Mouse (Mus musculus) MEL (cell line): Measurements from ENCODE around the gene Rabgap1l. TPM values are rescaled to one million over a fixed set of nuclear protein-coding genes. Genes with fewer than 3 reads are reported as not detected.
A peak's percentile ranks its signal among the peaks of the same experiment; 100 is the strongest.

Experiments used
- DNase-seq: peaks from one replicate; pipeline ENCODE4 v3.0.0; 2011; ENCODE audit warnings: low read depth, low spot score
- H3K27ac ChIP-seq: 2 replicates; pipeline ENCODE4 v1.5.1; 2012; ENCODE audit warnings: low read depth, mild to moderate bottlenecking, control low read depth, low read length, moderate library complexity; ENCODE audit not compliant: control insufficient read depth
- H3K27me3 ChIP-seq, 2 experiments: fragments of 150-350 bp in 1 of 2; sonication (generic) in 1 of 2; 2 replicates each; pipeline ENCODE4 v1.6.1; 2012; ENCODE audit warnings: low read length in 2 of 2, mild to moderate bottlenecking in 2 of 2, improper control_type of control experiment in 1 of 2, moderate library complexity in 1 of 2; ENCODE audit not compliant: insufficient read depth in 2 of 2, control insufficient read depth in 1 of 2
- H3K36me3 ChIP-seq, 2 experiments: 2 replicates each; pipeline ENCODE4 v1.6.1; 2012 to 2014; ENCODE audit warnings: low read length in 2 of 2, improper control_type of control experiment in 1 of 2, inconsistent platforms in 1 of 2, mild to moderate bottlenecking in 1 of 2; ENCODE audit not compliant: insufficient read depth in 2 of 2, control insufficient read depth in 1 of 2
- H3K4me1 ChIP-seq, 2 experiments: fragments of 150-350 bp in 1 of 2; sonication (generic) in 1 of 2; 2 replicates each; pipeline ENCODE4 v1.6.1; 2012; ENCODE audit warnings: low read length in 2 of 2, improper control_type of control experiment in 1 of 2, mild to moderate bottlenecking in 1 of 2; ENCODE audit not compliant: insufficient read depth in 2 of 2, control insufficient read depth in 1 of 2
- H3K4me3 ChIP-seq, 2 experiments: fragments of 150-350 bp in 1 of 2; sonication (generic) in 1 of 2; 2 replicates each; pipeline ENCODE4 v1.5.1; 2012; ENCODE audit warnings: low read depth in 2 of 2, low read length in 2 of 2, mild to moderate bottlenecking in 2 of 2, moderate library complexity in 2 of 2, control low read depth in 1 of 2, improper control_type of control experiment in 1 of 2; ENCODE audit not compliant: control insufficient read depth in 1 of 2, insufficient read depth in 1 of 2
- H3K79me2 ChIP-seq: 2 replicates; pipeline ENCODE4 v1.6.1; 2012; ENCODE audit warnings: mild to moderate bottlenecking, low read length, moderate library complexity; ENCODE audit not compliant: control insufficient read depth, poor library complexity, insufficient read depth
- H3K9ac ChIP-seq: 2 replicates; pipeline ENCODE4 v1.6.1; 2012; ENCODE audit warnings: low read depth, mild to moderate bottlenecking, control low read depth, low read length, moderate library complexity; ENCODE audit not compliant: control insufficient read depth, poor library complexity, severe bottlenecking
- H3K9me3 ChIP-seq: fragments of 150-350 bp; sonication (generic); replicated peaks from 2 replicates; pipeline ENCODE4 v1.6.1; 2012; ENCODE audit warnings: mild to moderate bottlenecking, low read length, improper control_type of control experiment, moderate library complexity; ENCODE audit not compliant: insufficient read depth
- BHLHE40 ChIP-seq: IDR thresholded peaks from 2 replicates; pipeline ENCODE4 v1.6.1; 2012; ENCODE audit warnings: low read depth, mild to moderate bottlenecking, inconsistent platforms, low read length, improper control_type of control experiment, borderline replicate concordance
- EP300 ChIP-seq, 2 experiments: IDR thresholded peaks; 2 replicates each; pipeline ENCODE4 v1.6.1; 2011; ENCODE audit warnings: improper control_type of control experiment in 2 of 2, low read length in 2 of 2, low read depth in 1 of 2, mild to moderate bottlenecking in 1 of 2
- ETS1 ChIP-seq: IDR thresholded peaks from 2 replicates; pipeline ENCODE4 v1.6.1; 2012; ENCODE audit warnings: low read depth, mild to moderate bottlenecking, inconsistent platforms, low read length, improper control_type of control experiment, moderate library complexity
- GATA1 ChIP-seq: IDR thresholded peaks from 2 replicates; pipeline ENCODE4 v1.6.1; 2011; ENCODE audit warnings: low read depth, low read length, improper control_type of control experiment
- JUND ChIP-seq: IDR thresholded peaks from 2 replicates; pipeline ENCODE4 v1.6.1; 2011; ENCODE audit warnings: low read depth, mild to moderate bottlenecking, improper control_type of control experiment, low read length
- MAX ChIP-seq: IDR thresholded peaks from 2 replicates; pipeline ENCODE4 v1.6.1; 2011; ENCODE audit warnings: low read length, improper control_type of control experiment
- MAZ ChIP-seq: IDR thresholded peaks from 2 replicates; pipeline ENCODE4 v1.6.1; 2012; ENCODE audit warnings: low read depth, mild to moderate bottlenecking, inconsistent platforms, low read length, improper control_type of control experiment
- MEF2A ChIP-seq: IDR thresholded peaks from 2 replicates; pipeline ENCODE4 v1.6.1; 2014; ENCODE audit warnings: low read depth, mild to moderate bottlenecking, inconsistent platforms, low read length, improper control_type of control experiment; ENCODE audit not compliant: poor library complexity, insufficient replicate concordance, severe bottlenecking; ENCODE audit errors: extremely low read depth
- MYC ChIP-seq: IDR thresholded peaks from 2 replicates; pipeline ENCODE4 v1.6.1; 2011; ENCODE audit warnings: low read depth, mild to moderate bottlenecking, low read length, improper control_type of control experiment, moderate library complexity
- POLR2A ChIP-seq, 2 experiments: IDR thresholded peaks; 2 replicates each; pipeline ENCODE4 v1.6.1; 2011 to 2012; ENCODE audit warnings: low read length in 2 of 2, mild to moderate bottlenecking in 2 of 2, control low read depth in 1 of 2, improper control_type of control experiment in 1 of 2, low read depth in 1 of 2, moderate library complexity in 1 of 2; ENCODE audit not compliant: control insufficient read depth in 1 of 2, insufficient read depth in 1 of 2, poor library complexity in 1 of 2
- RAD21 ChIP-seq: IDR thresholded peaks from 2 replicates; pipeline ENCODE4 v1.6.1; 2011; ENCODE audit warnings: mild to moderate bottlenecking, low read depth, low read length, improper control_type of control experiment
- RCOR1 ChIP-seq: IDR thresholded peaks from 2 replicates; pipeline ENCODE4 v1.6.1; 2012; ENCODE audit warnings: low read depth, mild to moderate bottlenecking, inconsistent platforms, low read length, improper control_type of control experiment
- SIN3A ChIP-seq: IDR thresholded peaks from 2 replicates; pipeline ENCODE4 v1.6.1; 2012; ENCODE audit warnings: low read length, improper control_type of control experiment, inconsistent platforms
- TAL1 ChIP-seq: IDR thresholded peaks from 2 replicates; pipeline ENCODE4 v1.6.1; 2012; ENCODE audit warnings: mild to moderate bottlenecking, inconsistent platforms, low read length, moderate library complexity, mixed read lengths
- UBTF ChIP-seq: IDR thresholded peaks from 2 replicates; pipeline ENCODE4 v1.6.1; 2012; ENCODE audit warnings: low read depth, mild to moderate bottlenecking, inconsistent platforms, low read length, improper control_type of control experiment, moderate library complexity, borderline replicate concordance; ENCODE audit not compliant: insufficient read depth
- USF2 ChIP-seq, 2 experiments: IDR thresholded peaks; 2 replicates each; pipeline ENCODE4 v1.6.1; 2011 to 2012; ENCODE audit warnings: improper control_type of control experiment in 2 of 2, low read length in 2 of 2, borderline replicate concordance in 1 of 2, inconsistent platforms in 1 of 2, low read depth in 1 of 2, mild to moderate bottlenecking in 1 of 2; ENCODE audit not compliant: insufficient read depth in 1 of 2
- ZC3H11A ChIP-seq: IDR thresholded peaks from 2 replicates; pipeline ENCODE4 v1.6.1; 2012; ENCODE audit warnings: low read depth, mild to moderate bottlenecking, inconsistent platforms, low read length, improper control_type of control experiment
- ZMIZ1 ChIP-seq: IDR thresholded peaks from 2 replicates; pipeline ENCODE4 v1.6.1; 2012; ENCODE audit warnings: low read depth, mild to moderate bottlenecking, inconsistent platforms, low read length, improper control_type of control experiment, moderate library complexity
- ZNF384 ChIP-seq: IDR thresholded peaks from 2 replicates; pipeline ENCODE4 v1.6.1; 2012; ENCODE audit warnings: low read depth, mild to moderate bottlenecking, inconsistent platforms, low read length, improper control_type of control experiment
- polyA plus RNA-seq, 2 experiments: library from polyadenylated mRNA; stranded (reverse) in 1 of 2; unstranded in 1 of 2; fragments of >175 nt in 1 of 2; fragments of >200 nt in 1 of 2; gene quantifications; 2 replicates each; pipeline versions ENCODE4 v1.2.1 to v1.2.4; 2012; ENCODE audit warnings: low replicate concordance in 2 of 2, low read depth in 1 of 2; ENCODE audit not compliant: insufficient read length in 2 of 2, insufficient read depth in 1 of 2, missing spikeins in 1 of 2
- total RNA-seq: library from RNA; depleted of rRNA; stranded (reverse); fragments of 300-350 nt; gene quantifications from 2 replicates; pipeline ENCODE4 v1.2.3, GENCODE M21; 2012

The Rabgap1l gene
- total and polyA plus RNA-seq, 3 experiments = 24.1 to 26.2 TPM; not detected in 1

- TF ChIP-seq ETS1 (no peak), MAX (no peak), GATA1 (peak; percentile 20; the same call in 1 of the 2 replicates), MEF2A (no peak), MAZ (no peak), SIN3A (no peak)
- Histone ChIP-seq H3K36me3 (peaks cover 0 to 21% of the 10 kb centered on the region in 2 experiments; a peak in 2 of 4 replicates), H3K4me1 (peaks cover 10 to 17% of the 10 kb centered on the region in 2 experiments), H3K79me2 (no peaks in the 10 kb centered on the region), H3K9me3 (no peaks in the 10 kb centered on the region), H3K27me3 (no peaks in the 10 kb centered on the region), H3K27ac (no peak overlapping the region), H3K4me3 (no peak overlapping the region), H3K9ac (no peak overlapping the region)
- DNase-seq = no peak
These were observed 505.9 kb downstream of the Rabgap1l start for GRCm38 (mm10) chr1:160287058-160287645.

GRCm38 (mm10) chr1:160286400-160287057, 506.5 kb downstream of the Rabgap1l start:
- Histone ChIP-seq H3K27ac (no peak overlapping the region), H3K79me2 (no peaks in the 10 kb centered on the region), H3K4me3 (no peak overlapping the region), H3K4me1 (peaks cover 10 to 22% of the 10 kb centered on the region in 2 experiments), H3K9me3 (no peaks in the 10 kb centered on the region)
- TF ChIP-seq RCOR1 (peak; percentile 54), USF2 (IDR thresholded peaks at IDR 0.05; ENCODE audit: borderline replicate concordance in 1 of 2, insufficient read depth in 1 of 2, low read depth in 1 of 2, low read length in 2 of 2) (no peak), ETS1 (peak; percentile 66), ZNF384 (0 out of 2 replicates have a peak, but pooled peaks have one; percentile 34), EP300 (IDR thresholded peaks at IDR 0.05; ENCODE audit: low read depth in 1 of 2, low read length in 2 of 2) (peak in 1 of 2 experiments; percentile 32; a peak in 2 of 4 replicates)
- TF ChIP-seq, all 39 proteins: peak for 4
- no peak for DNase-seq
- H3K9ac ChIP-seq = no peak overlapping the region
- peaks cover 0 to 24% of the 10 kb centered on the region in 2 experiments; a peak in 2 of 4 replicates for H3K36me3 ChIP-seq
- H3K27me3 ChIP-seq = no peaks in the 10 kb centered on the region

GRCm38 (mm10) chr1:160284241-160284640, 508.8 kb downstream of the Rabgap1l start:
- TF ChIP-seq BHLHE40 = no peak
- TF ChIP-seq EP300 (IDR thresholded peaks at IDR 0.05; ENCODE audit: low read depth in 1 of 2, low read length in 2 of 2) = no peak
- TF ChIP-seq ZC3H11A = no peak
- TF ChIP-seq GATA1 = no peak
- no peak for TF ChIP-seq UBTF
- no peak for TF ChIP-seq TAL1
- no peak for TF ChIP-seq ZMIZ1
- no peak for TF ChIP-seq JUND
- TF ChIP-seq MYC = no peak
- no peak for TF ChIP-seq RAD21
- no peak for TF ChIP-seq POLR2A (IDR thresholded peaks at IDR 0.05; ENCODE audit: control insufficient read depth in 1 of 2, insufficient read depth in 1 of 2, low read depth in 1 of 2, low read length in 2 of 2, poor library complexity in 1 of 2)
- H3K4me1 ChIP-seq = peaks cover 16 to 30% of the 10 kb centered on the region in 2 experiments

More at GRCm38 (mm10) chr1:160284241-160284640, 508.8 kb downstream of the Rabgap1l start:
- H3K79me2 ChIP-seq = no peaks in the 10 kb centered on the region
- H3K9ac ChIP-seq = no peak overlapping the region
- no peak overlapping the region for H3K4me3 ChIP-seq
- H3K27ac ChIP-seq = no peak overlapping the region
- no peak for DNase-seq
- peaks cover 0 to 36% of the 10 kb centered on the region in 2 experiments; a peak in 2 of 4 replicates for H3K36me3 ChIP-seq
- H3K27me3 ChIP-seq = no peaks in the 10 kb centered on the region
- no peaks in the 10 kb centered on the region for H3K9me3 ChIP-seq
